Mouse (Mus musculus) heart, adult 18-20 months (tissue): ENCODE data around the gene Zfp426. TPM values are rescaled to one million over a fixed set of nuclear protein-coding genes. Genes with fewer than 3 reads are reported as not detected.

Experiments
- DNase-seq, 2 experiments: peaks; one replicate each; pipeline ENCODE4 v3.0.0; 2021 to 2022; ENCODE audit warnings: mixed read lengths in 1 of 2
- long read RNA-seq, 2 experiments: library from polyadenylated mRNA; stranded (forward); transcript quantifications; one replicate each; pipeline ENCODE4 v2.0.0; 2021
- total RNA-seq, 2 experiments: library from RNA; stranded (reverse); gene quantifications; 2 replicates each; pipeline ENCODE4 v1.2.3; 2021

The Zfp426 gene
- 1 to 10 TPM; 9.0 to 9.6 TPM for total RNA-seq
- long read RNA-seq, experiment 1: 0 reads
- long read RNA-seq, experiment 2, partial matches to known transcripts: 0 of 3 reads
- long read RNA-seq, experiment 2, other reads (novel, unspliced or antisense): 2 of 3 reads

- peak; percentile 89 to 90 for DNase-seq
Measured at GRCm38 (mm10) chr9:20492527-20493233, at the start of gene Zfp426. TSS of gene Zfp426 (minus strand) at chr9:20492746.

- no peak for DNase-seq
Measured at GRCm38 (mm10) chr9:20536598-20536997, 44.1 kb upstream of the Zfp426 start.

- DNase-seq: no peak
Measured at GRCm38 (mm10) chr9:20534326-20534926, 41.9 kb upstream of the Zfp426 start.

DNA sequence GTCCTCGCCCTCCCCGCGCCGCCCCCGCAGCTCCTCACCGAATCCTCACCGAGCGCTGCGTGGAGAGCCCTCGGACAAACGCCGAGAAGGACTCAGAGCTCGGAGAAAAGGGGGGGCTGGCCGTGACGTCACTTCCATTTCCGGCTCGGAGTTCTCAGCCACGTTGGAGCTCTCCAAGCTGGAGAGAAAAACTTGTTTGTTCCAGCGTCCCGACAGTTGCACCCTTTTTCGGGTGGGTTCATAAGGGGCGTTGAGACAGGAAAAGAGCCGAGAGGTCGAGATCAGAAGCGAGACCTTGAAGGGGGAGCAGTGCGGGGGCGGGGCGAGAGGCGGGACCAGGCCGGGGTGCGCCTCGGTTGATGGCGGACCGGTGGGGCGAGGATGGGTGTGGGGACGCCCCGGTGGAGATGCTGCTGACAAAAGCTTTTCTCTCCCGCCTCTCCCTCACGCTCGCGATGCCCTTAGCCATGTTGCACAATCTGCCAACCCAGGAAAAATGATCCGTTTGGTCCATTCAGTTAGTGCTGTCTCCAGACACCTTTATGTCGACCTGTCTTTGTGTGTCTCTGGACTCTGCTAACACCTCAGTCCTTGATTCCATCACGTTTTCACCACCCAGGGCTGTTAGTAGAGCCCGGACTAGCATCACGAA is 28.9 kb upstream of the Zfp426 start, which contains the start of gene Zfp266:
TSS of gene Zfp266 (minus strand) at position 112 of the 652 bp plus-strand sequence.
- peak; percentile 93 to 96 for DNase-seq

- DNase-seq: peak in 1 of 2 experiments; percentile 14
Measured at GRCm38 (mm10) chr9:20520531-20521210, 28.1 kb upstream of the Zfp426 start.

DNA sequence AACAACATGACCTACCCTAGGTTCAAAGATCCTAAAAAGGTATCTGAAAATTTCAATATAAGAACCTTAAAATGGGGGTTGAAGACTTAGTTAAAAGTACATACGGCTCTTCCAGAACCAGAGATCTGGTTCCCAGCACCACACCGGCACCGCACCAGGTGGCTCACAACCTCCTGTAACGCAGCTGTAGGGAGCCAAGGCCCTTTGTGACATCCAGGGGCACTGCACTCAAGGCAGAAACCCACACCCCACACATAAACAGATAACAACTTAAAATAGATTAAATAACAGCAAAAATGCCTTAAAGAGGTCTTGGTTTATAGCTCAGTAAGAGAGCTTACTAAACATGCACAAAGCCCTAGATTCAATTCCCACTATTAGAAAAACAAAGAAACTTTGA is 27.4 kb upstream of the Zfp426 start:
- DNase-seq: no peak

- DNase-seq: no peak
Measured at GRCm38 (mm10) chr9:20518708-20519107, 26.2 kb upstream of the Zfp426 start.

DNA sequence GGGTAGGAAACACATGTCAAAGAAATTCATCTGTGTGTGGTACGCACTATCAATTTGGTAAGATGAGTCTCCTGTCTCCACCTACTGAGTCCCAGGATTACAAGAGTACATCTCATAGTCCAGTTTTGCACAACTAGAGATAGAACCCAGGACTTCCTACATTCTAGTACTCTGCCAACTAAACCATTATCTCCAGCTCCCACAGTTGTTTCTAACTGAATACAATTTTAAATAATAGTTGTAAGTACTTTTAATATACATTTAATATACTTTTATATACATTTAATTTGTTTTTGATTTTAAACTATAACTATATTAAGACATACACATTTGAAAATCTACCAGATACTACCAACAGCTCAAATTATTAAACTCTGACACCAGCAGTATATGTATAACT is 25.2 kb upstream of the Zfp426 start:
- no peak for DNase-seq

DNA sequence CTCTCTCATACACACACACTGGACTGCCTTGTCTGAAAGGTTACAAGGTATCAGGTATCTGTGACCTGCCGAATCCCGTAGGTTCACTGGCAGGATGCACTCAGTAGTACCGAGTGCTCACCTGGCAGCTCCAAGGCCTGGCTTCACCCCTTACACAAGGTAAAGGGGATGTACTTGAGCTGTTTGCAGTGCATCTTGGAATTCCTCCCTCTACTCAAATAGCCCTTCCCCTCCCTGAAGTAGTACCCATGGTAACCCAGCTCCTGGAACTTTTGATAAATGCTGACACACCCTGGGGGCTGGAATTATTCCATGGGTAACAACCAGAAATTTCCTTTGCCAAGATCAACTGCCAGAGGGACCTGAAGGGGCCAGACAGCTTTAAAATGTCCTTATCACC is 21.5 kb upstream of the Zfp426 start:
- DNase-seq: peak in 1 of 2 experiments; percentile 27

- DNase-seq: no peak
Measured at GRCm38 (mm10) chr9:20512714-20513113, 20.2 kb upstream of the Zfp426 start.

GRCm38 (mm10) chr9:20511645-20512044 is 19.1 kb upstream of the Zfp426 start:
- DNase-seq: no peak

- no peak for DNase-seq
Measured at GRCm38 (mm10) chr9:20510346-20510745, 17.8 kb upstream of the Zfp426 start.

DNA sequence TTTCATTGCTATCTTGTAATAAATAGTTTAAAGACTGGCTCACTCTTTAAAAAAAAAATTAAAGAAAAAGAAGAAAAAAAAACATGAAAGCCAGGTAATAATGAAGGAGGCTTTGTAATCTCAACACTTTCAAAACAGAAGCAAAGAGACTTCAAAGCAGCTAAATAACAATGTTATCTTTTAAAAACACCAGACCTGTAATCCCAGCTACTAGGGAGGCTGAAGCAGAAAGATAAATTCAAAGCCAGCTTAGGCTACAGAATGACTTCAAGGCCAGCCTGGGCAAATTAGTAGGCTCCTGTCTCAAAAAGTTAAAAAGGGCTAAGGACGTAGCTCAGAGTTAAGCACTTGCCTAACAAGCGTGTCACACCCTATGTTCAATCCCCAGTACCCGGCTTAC is 17.1 kb upstream of the Zfp426 start:
- DNase-seq: no peak

- DNase-seq: no peak
Measured at GRCm38 (mm10) chr9:20504801-20505200, 12.3 kb upstream of the Zfp426 start.

GRCm38 (mm10) chr9:20493281-20493680 is 735 bp upstream of the Zfp426 start:
- DNase-seq: no peak

GRCm38 (mm10) chr9:20491858-20492526 is 554 bp downstream of the Zfp426 start:
- no peak for DNase-seq

DNA sequence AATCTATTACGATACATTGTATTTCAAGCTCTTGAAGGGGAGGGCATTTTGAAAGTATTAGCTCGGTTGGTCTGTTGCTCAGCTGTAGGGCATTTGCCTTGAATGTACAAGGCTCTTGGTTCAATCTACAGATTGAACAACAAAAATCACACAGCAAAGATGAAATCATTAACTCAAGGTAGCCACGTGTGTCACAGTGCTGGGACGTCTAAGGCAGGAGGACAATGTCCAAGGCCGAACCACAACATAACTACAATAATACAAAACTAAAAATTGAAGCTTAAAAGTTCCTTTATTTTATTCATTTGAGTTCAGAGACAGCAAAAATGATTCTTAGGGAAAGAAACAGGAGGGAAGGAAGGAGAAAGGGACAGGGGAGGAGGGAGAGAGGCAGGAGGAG is 3.0 kb downstream of the Zfp426 start:
- no peak for DNase-seq

DNA sequence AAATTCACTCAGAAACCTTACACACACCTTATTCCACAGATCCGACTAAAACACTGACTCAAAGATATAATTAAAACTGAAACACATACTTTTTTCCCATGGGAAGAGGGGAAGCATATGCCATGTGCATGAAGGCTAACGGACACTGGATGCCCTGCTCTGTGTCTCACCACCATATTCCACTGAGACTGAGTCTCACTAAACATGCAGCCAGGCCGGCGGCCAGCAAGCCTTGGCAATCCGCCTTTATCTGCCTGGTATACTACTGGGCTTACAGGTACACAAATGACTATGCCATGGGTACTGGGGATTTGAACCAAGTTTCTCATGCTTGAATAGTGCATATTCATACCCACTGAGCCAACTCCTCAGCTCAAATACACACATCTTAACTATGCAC is 13.2 kb downstream of the Zfp426 start:
- DNase-seq: no peak

DNA sequence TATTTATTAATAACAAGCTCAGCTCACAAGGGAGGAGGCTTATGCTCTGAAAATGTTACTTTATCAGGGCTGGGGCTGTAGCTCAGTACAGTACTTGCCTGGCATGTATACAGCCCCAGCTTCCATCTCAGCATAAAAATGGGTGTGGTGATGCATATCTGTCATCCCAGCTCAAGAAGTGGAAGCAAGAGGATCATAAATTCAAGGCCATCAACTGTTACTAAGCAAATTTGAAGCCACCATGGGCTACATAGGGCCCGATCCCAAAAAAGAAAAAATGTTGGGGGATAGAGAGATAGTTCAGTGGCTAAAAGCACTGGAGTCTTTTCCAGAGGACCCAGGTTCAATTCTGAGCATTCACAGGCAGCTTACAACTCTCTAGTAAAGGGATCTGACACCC is 15.9 kb downstream of the Zfp426 start:
- DNase-seq: no peak

DNA sequence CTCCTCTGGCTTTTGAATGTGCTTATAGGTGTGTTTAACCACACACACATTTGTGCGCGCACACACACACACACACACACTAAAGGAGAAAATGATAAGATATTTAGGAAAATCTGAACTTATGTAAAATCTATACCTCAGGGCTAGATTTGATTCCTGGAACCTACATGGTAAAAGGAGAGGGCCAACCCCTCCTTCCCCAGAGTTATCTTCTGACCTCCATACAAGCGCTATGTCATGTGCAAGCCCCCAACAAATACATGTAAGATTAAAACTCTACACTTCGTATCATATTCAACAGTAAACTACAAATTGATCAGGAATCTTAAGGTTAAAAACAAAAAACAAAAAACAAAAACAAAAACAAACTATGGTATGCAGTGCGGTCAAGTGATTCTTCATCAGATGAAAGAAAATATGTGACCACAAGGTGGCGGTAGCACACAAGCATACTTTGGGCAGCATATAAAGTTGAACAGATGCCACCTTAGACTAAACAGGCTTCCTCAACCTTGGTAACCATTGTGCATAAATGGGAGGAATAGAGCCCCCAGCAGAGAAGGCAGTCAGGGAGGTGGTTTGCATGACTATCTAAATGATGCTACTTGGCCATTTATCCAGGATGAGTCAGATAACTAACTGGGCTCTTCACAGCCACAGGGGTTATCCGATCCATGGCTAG is 25.6 kb downstream of the Zfp426 start:
- peak; percentile 55 to 77 for DNase-seq
